Mouse (Mus musculus): Measurements from ENCODE around the gene Pear1. TPM values are rescaled to one million over a fixed set of nuclear protein-coding genes. Genes with fewer than 3 reads are reported as not detected.

Gene Pear1
- polyA plus RNA-seq, 1 experiment from 2014 or later: 34.5 TPM

Other genes with a start within 250 kb of the Pear1 start
- gene Arhgef11, start 206.7 kb downstream of the Pear1 start, polyA plus RNA-seq (2015; fragmentation: Nextera tagmentation; extraction: Ambion mirVana): 15.4 and 15.5 TPM in 2 replicates
- 3.9 and 5.9 TPM in 2 replicates for gene Lrrc71, start 75.7 kb downstream of the Pear1 start, polyA plus RNA-seq (2015; fragmentation: Nextera tagmentation; extraction: Ambion mirVana)
- gene Ntrk1, start 29.1 kb downstream of the Pear1 start, polyA plus RNA-seq (2015; fragmentation: Nextera tagmentation; extraction: Ambion mirVana): 1.5 and 1.6 TPM in 2 replicates
- gene Insrr, start 27.4 kb downstream of the Pear1 start, polyA plus RNA-seq (2015; fragmentation: Nextera tagmentation; extraction: Ambion mirVana): 0.04 and 0.23 TPM in 2 replicates
- 0.36 and 2.0 TPM in 2 replicates for gene Sh2d2a, start 22.4 kb upstream of the Pear1 start, polyA plus RNA-seq (2015; fragmentation: Nextera tagmentation; extraction: Ambion mirVana)
- gene Prcc, start 61.3 kb upstream of the Pear1 start, polyA plus RNA-seq (2015; fragmentation: Nextera tagmentation; extraction: Ambion mirVana): 8.3 and 11.7 TPM in 2 replicates
- gene Hdgf, start 82.0 kb upstream of the Pear1 start, polyA plus RNA-seq (2015; fragmentation: Nextera tagmentation; extraction: Ambion mirVana): 81.3 and 86.3 TPM in 2 replicates
- 77.5 and 79.3 TPM in 2 replicates for gene Mrpl24, start 95.2 kb upstream of the Pear1 start, polyA plus RNA-seq (2015; fragmentation: Nextera tagmentation; extraction: Ambion mirVana)
- gene Isg20l2, start 106.0 kb upstream of the Pear1 start, polyA plus RNA-seq (2015; fragmentation: Nextera tagmentation; extraction: Ambion mirVana): 50.3 and 54.8 TPM in 2 replicates
- gene Rrnad1, start 106.4 kb upstream of the Pear1 start, polyA plus RNA-seq (2015; fragmentation: Nextera tagmentation; extraction: Ambion mirVana): 20.2 and 20.6 TPM in 2 replicates
- 4.7 and 4.9 TPM in 2 replicates for gene Crabp2, start 124.4 kb upstream of the Pear1 start, polyA plus RNA-seq (2015; fragmentation: Nextera tagmentation; extraction: Ambion mirVana)
- gene Nes, start 146.8 kb upstream of the Pear1 start, polyA plus RNA-seq (2015; fragmentation: Nextera tagmentation; extraction: Ambion mirVana): 15.5 and 15.6 TPM in 2 replicates
- gene Bcan, start 175.9 kb upstream of the Pear1 start, polyA plus RNA-seq (2015; fragmentation: Nextera tagmentation; extraction: Ambion mirVana): 0.44 and 0.54 TPM in 2 replicates
- gene Hapln2, start 203.3 kb upstream of the Pear1 start, polyA plus RNA-seq (2015; fragmentation: Nextera tagmentation; extraction: Ambion mirVana): 0.10 and 0.28 TPM in 2 replicates
- gene Gpatch4, start 218.8 kb upstream of the Pear1 start, polyA plus RNA-seq (2015; fragmentation: Nextera tagmentation; extraction: Ambion mirVana): 22.4 and 25.6 TPM in 2 replicates
- 203 and 211 TPM in 2 replicates for gene Naxe, start 234.2 kb upstream of the Pear1 start, polyA plus RNA-seq (2015; fragmentation: Nextera tagmentation; extraction: Ambion mirVana)

Measured in lung, embryonic 16.5 days (tissue).